Mouse (Mus musculus): Measurements from ENCODE around the gene Adamts9.

- TF ChIP-seq CTCF (IDR thresholded peaks at IDR 0.05; ENCODE audit: low read depth, low read length) (no peak), POLR2A (IDR thresholded peaks at IDR 0.05; ENCODE audit: extremely low read depth, insufficient read depth, low read length) (no peak)
Observed at GRCm38 (mm10) chr6:92779140-92779934, 164.0 kb downstream of the Adamts9 start.
